Mouse (Mus musculus) stomach, embryonic 15.5 days (tissue): ENCODE data around the gene Dthd1. TPM values are rescaled to one million over a fixed set of nuclear protein-coding genes. Genes with fewer than 3 reads are reported as not detected.

Source experiments
- ATAC-seq: fragments of 200-750 bp; cut with Nextera tagmentation; 2 replicates; pipeline ENCODE4 v1.8.0; 2017; ENCODE audit warnings: low read depth, moderate number of reproducible peaks, moderate TSS enrichment; ENCODE audit not compliant: insufficient read depth, low FRiP score
- H3K27ac ChIP-seq: fragments of 300-500 bp; sonication (generic); 2 replicates; pipeline ENCODE4 v1.5.1; 2015; ENCODE audit warnings: mild to moderate bottlenecking, inconsistent platforms
- H3K27me3 ChIP-seq: fragments of 300-500 bp; sonication (generic); replicated peaks from 2 replicates; pipeline ENCODE4 v1.6.1; 2015; ENCODE audit warnings: inconsistent platforms
- H3K36me3 ChIP-seq: fragments of 300-500 bp; sonication (generic); 2 replicates; pipeline ENCODE4 v1.6.1; 2015; ENCODE audit warnings: inconsistent platforms
- H3K4me1 ChIP-seq: fragments of 300-500 bp; sonication (generic); 2 replicates; pipeline ENCODE4 v1.6.1; 2015; ENCODE audit warnings: inconsistent platforms
- H3K4me2 ChIP-seq: fragments of 300-500 bp; sonication (generic); 2 replicates; pipeline ENCODE4 v1.6.1; 2015; ENCODE audit warnings: mild to moderate bottlenecking, inconsistent platforms
- H3K4me3 ChIP-seq: fragments of 300-500 bp; sonication (generic); replicated peaks from 2 replicates; pipeline ENCODE4 v1.5.1; 2015; ENCODE audit warnings: inconsistent platforms
- H3K9ac ChIP-seq: fragments of 300-500 bp; sonication (generic); 2 replicates; pipeline ENCODE4 v1.6.1; 2015; ENCODE audit warnings: inconsistent platforms
- H3K9me3 ChIP-seq: fragments of 300-500 bp; sonication (generic); 2 replicates; pipeline ENCODE4 v1.6.1; 2016; ENCODE audit warnings: inconsistent platforms
- WGBS: fragments of 180-500 bp; shearing (Covaris S2); methylation state at CpG from one replicate; pipeline ENCODE4 v1.1.7; 2015; 5-methylcytosine and 5-hydroxymethylcytosine counted together
- polyA plus RNA-seq: library from polyadenylated mRNA; unstranded; fragments of >200 nt; fragmentation: Nextera tagmentation; extraction: Ambion mirVana; gene quantifications from 2 replicates; pipeline ENCODE4 v1.2.1, GENCODE M21; 2015

Dthd1 gene
- polyA plus RNA-seq, 1 experiment from 2014 or later: not detected

DNA sequence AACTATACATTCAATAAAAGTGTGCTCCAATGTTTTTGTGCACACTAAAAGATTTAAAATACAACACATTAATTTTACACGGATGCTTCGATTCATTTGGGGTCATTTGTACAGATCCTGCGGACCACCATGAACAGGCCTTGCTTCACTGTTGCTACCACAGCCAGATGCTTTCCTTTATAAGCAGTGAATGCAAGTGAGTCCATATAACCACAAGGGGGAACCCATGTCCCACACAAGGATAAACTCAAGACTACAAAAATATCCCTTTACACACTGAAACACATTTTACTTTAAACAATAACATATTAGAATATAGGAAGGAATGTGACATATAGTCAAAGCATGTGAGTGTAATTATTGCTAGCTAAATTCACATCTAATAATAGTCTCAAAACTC is 81.7 kb downstream of the Dthd1 start:
- no peaks in the 10 kb centered on the region for H3K27me3 ChIP-seq
- H3K4me2 ChIP-seq: no peak overlapping the region
- no peak overlapping the region for H3K9ac ChIP-seq
- H3K4me3 ChIP-seq: no peak overlapping the region
- WGBS: 45% methylated on average over 3 of the region's 3 CpGs
- no peaks in the 10 kb centered on the region for H3K9me3 ChIP-seq
- no peak for ATAC-seq
- H3K36me3 ChIP-seq: no peaks in the 10 kb centered on the region
- H3K27ac ChIP-seq: no peak overlapping the region
- no peaks in the 10 kb centered on the region for H3K4me1 ChIP-seq

DNA sequence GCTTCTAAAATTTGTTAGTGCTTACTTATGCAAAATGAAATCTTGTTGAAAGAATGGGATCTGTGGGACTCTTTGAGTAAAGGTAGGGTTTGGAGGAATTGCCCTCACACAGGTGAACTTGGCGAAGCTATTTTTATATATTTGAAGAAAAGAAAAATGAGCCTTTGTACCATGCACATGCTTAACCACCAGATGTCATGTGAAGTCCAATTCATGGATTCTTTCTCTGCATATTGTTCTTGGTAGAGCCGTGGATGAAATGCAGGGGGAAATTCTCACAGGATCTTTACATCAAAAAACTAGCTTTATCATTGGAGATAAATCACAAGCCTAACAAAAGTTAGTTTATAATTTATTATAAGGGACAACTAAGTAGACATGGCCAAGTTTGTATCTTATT is 93.3 kb downstream of the Dthd1 start:
- H3K4me1 ChIP-seq: no peaks in the 10 kb centered on the region
- H3K9ac ChIP-seq: no peak overlapping the region
- 67% methylated on average over 2 of the region's 2 CpGs for WGBS
- H3K4me2 ChIP-seq: no peak overlapping the region
- H3K27me3 ChIP-seq: no peaks in the 10 kb centered on the region
- H3K4me3 ChIP-seq: no peak overlapping the region
- H3K36me3 ChIP-seq: no peaks in the 10 kb centered on the region
- no peaks in the 10 kb centered on the region for H3K9me3 ChIP-seq
- ATAC-seq: no peak
- no peak overlapping the region for H3K27ac ChIP-seq

DNA sequence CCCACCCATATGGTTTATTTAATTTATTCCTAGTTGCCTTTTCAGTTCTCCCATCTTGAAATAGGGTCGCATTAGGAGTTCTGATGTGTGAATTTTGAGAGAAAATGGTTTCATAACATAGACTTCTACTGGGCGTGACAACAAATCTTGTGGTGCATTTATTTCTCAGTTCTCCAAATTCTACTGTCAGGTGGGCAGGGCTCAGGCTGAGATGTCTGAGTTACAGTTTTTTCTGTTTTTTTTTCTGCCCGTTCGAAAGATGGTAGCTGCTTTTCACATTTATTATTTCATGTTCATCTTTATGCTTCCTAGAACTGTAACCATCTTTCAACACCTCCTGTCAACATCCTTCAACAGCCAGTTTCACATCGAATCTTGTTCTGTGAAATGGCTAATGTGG is 95.5 kb downstream of the Dthd1 start:
- WGBS: 88% methylated on average over 5 of the region's 5 CpGs
- no peaks in the 10 kb centered on the region for H3K4me1 ChIP-seq
- H3K9me3 ChIP-seq: no peaks in the 10 kb centered on the region
- H3K4me2 ChIP-seq: no peak overlapping the region
- no peaks in the 10 kb centered on the region for H3K36me3 ChIP-seq
- H3K27me3 ChIP-seq: no peaks in the 10 kb centered on the region
- ATAC-seq: no peak
- H3K9ac ChIP-seq: no peak overlapping the region
- H3K4me3 ChIP-seq: no peak overlapping the region
- H3K27ac ChIP-seq: no peak overlapping the region

DNA sequence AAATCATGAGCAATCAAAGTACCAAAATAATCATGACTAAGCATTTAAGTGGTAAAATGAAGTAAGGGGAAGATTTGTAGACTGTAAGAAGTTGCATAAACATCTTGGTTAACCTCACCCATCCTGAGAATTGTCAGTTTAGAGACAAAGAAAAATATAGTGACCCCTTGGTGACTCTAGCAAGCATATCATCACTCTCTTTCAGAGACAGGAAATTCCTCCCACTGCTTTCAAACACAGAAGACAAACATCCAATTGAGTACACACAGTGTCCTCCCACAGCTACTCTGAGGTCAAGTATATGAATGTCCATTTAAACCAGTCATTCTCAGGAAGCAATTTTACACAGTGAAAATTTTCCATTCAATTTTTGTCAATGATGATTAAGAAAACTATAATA is 111.0 kb downstream of the Dthd1 start:
- H3K27ac ChIP-seq: no peak overlapping the region
- no peaks in the 10 kb centered on the region for H3K27me3 ChIP-seq
- no peak overlapping the region for H3K9ac ChIP-seq
- H3K4me2 ChIP-seq: no peak overlapping the region
- H3K4me1 ChIP-seq: no peaks in the 10 kb centered on the region
- ATAC-seq: peak; percentile 31; the same call in 1 of the 2 replicates
- H3K4me3 ChIP-seq: no peak overlapping the region
- no peaks in the 10 kb centered on the region for H3K36me3 ChIP-seq
- H3K9me3 ChIP-seq: no peaks in the 10 kb centered on the region

Other genes starting within 250 kb of the Dthd1 start
- gene Arap2, start 47.7 kb upstream of the Dthd1 start, polyA plus RNA-seq: 9.0 and 12.5 TPM in 2 replicates